20 mouse cellular contexts compared by ENCODE assay signal in the genomic region with DNA sequence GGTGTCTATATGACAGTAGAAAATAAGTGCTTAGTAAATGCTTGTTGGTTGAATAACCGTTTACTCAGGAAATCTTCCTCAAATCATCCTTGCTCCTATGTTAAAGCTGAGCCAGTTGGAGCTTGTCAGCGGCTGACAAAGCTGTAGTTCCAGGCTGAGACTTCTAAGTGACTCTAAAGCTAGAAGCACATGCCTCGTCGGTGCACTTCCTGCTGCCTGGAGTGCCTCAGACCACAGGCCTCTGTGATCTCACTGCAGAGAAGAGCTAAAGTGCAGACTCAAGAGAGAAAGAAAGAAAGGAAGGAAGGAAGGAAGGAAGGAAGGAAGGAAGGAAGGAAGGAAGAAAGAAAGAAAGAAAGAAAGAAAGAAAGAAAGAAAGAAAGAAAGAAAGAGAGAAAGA.
DNase-seq lines count a peak whose midpoint lies in the region; ATAC-seq and TF ChIP-seq lines count a peak whose summit lies in the region.
"Had no signal": no experiment of that assay in that cellular context is flagged by ENCODE, and none has a peak within 500 bp of the region (broad histone marks: within the 10 kb centered on the region; RNA-seq: fewer than 3 reads in every experiment).

No protein-coding gene starts in this region.

- no peaks in the 10 kb centered on the region for H3K36me3 ChIP-seq in thymus, adult 2 months (ENCODE audit: control insufficient read depth, insufficient read depth, low read length)
- no peaks in the 10 kb centered on the region for H3K36me3 ChIP-seq in liver, embryonic 12.5 days
- H3K36me3 ChIP-seq: embryonic facial prominence, embryonic 10.5 days; forebrain, embryonic 15.5 days; heart, embryonic 15.5 days; hindbrain, embryonic 13.5 days had no signal

- TF ChIP-seq POLR2A in thymus, adult 2 months (IDR thresholded peaks at IDR 0.05; ENCODE audit: control insufficient read depth, extremely low read depth, insufficient read depth, low read length, poor library complexity), result no peak

- ATAC-seq in activated CD4-positive, CD25-positive, alpha-beta regulatory T cell, adult 4 months, result peak; percentile 46
- ATAC-seq in liver, embryonic 12.5 days, result no peak
- ATAC-seq: forebrain, embryonic 15.5 days; hindbrain, postnatal 0 days had no signal

- no peaks in the 10 kb centered on the region for H3K27me3 ChIP-seq in thymus, adult 2 months (ENCODE audit: control insufficient read depth, insufficient read depth, low read length)
- H3K27me3 ChIP-seq in liver, embryonic 12.5 days (replicated peaks), result no peaks in the 10 kb centered on the region
- H3K27me3 ChIP-seq: forebrain, embryonic 15.5 days; heart, embryonic 15.5 days; hindbrain, embryonic 13.5 days had no signal

- no peak overlapping the region for H3K9ac ChIP-seq in liver, embryonic 12.5 days
- H3K9ac ChIP-seq: forebrain, embryonic 15.5 days; heart, embryonic 15.5 days; hindbrain, embryonic 13.5 days had no signal

- WGBS in thymus, adult 2 months, result 36% methylated on average over 4 of the region's 4 CpGs
- 38% methylated on average over 4 of the region's 4 CpGs for WGBS in liver, embryonic 12.5 days (ENCODE audit: insufficient replicate concordance)

- H3K4me1 ChIP-seq in thymus, adult 2 months (replicated peaks; ENCODE audit: control insufficient read depth, insufficient read depth, low read length), result no peaks in the 10 kb centered on the region; the same call in 1 of the 2 replicates
- H3K4me1 ChIP-seq in liver, embryonic 12.5 days, result no peaks in the 10 kb centered on the region
- H3K4me1 ChIP-seq: embryonic facial prominence, embryonic 10.5 days had no signal

- no peak overlapping the region for H3K4me2 ChIP-seq in liver, embryonic 12.5 days
- H3K4me2 ChIP-seq: forebrain, embryonic 15.5 days; heart, embryonic 11.5 days; heart, embryonic 15.5 days; hindbrain, embryonic 13.5 days had no signal

- H3K27ac ChIP-seq in thymus, adult 2 months (ENCODE audit: control insufficient read depth, insufficient read depth, low read length), result no peak overlapping the region
- H3K27ac ChIP-seq in liver, embryonic 12.5 days, result no peak overlapping the region
- H3K27ac ChIP-seq: embryonic facial prominence, embryonic 10.5 days; forebrain, embryonic 15.5 days; heart, embryonic 15.5 days; hindbrain, embryonic 13.5 days; hindbrain, postnatal 0 days had no signal

- DNase-seq in thymus, adult 2 months, result peak; percentile 5
- no peak for DNase-seq in thymus, postnatal 0 days (ENCODE audit: low spot score)
- DNase-seq in CD4-positive helper T cell, adult 2 months (ENCODE audit: low read depth, low spot score), result peak; percentile 27
- peak; percentile 25 for DNase-seq in thymus, postnatal 4 days
- no peak for DNase-seq in cerebellum, adult 11-12 months
- DNase-seq: adrenal gland, adult 2 months; adrenal gland, postnatal 25 days; cerebellum, adult 2 months; cerebellum, postnatal 10 days; gastrocnemius, postnatal 36 days; heart, adult 18-20 months; heart, postnatal 14 days had no signal

- no peak overlapping the region for H3K4me3 ChIP-seq in thymus, adult 2 months (ENCODE audit: control insufficient read depth, insufficient read depth, low read length)
- no peak overlapping the region for H3K4me3 ChIP-seq in liver, embryonic 12.5 days
- H3K4me3 ChIP-seq: embryonic facial prominence, embryonic 10.5 days; forebrain, embryonic 15.5 days; heart, embryonic 15.5 days; hindbrain, embryonic 13.5 days had no signal

- H3K9me3 ChIP-seq in liver, embryonic 12.5 days (replicated peaks), result no peaks in the 10 kb centered on the region
- H3K9me3 ChIP-seq: embryonic facial prominence, embryonic 10.5 days; forebrain, embryonic 15.5 days; heart, embryonic 15.5 days; hindbrain, embryonic 13.5 days had no signal

- no peak for TF ChIP-seq CTCF in thymus, adult 2 months (IDR thresholded peaks at IDR 0.05; ENCODE audit: borderline replicate concordance, control insufficient read depth, extremely low read depth, insufficient read depth, low read length, poor library complexity)

Comparison
In these comparisons a context has a peak if more than half of its experiments do, and no peak if none do; other contexts are left out.
1. DNase-seq: peak in thymus, adult 2 months (single experiment), CD4-positive helper T cell, adult 2 months (single experiment) and thymus, postnatal 4 days (single experiment); none in thymus, postnatal 0 days (single experiment) and cerebellum, adult 11-12 months (single experiment).